Mouse (Mus musculus): ENCODE measurements around the gene Cfdp1.

GRCm38 (mm10) chr8:111741556-111741955 is 112.5 kb downstream of the Cfdp1 start:
- TF ChIP-seq EP300 (optimal IDR thresholded peaks at IDR 0.05) (no peak), CTCF (IDR thresholded peaks at IDR 0.05; ENCODE audit: low read depth) (no peak)
